Mouse (Mus musculus) megakaryocyte progenitor cell, adult 5-6 weeks (primary cell): ENCODE data around the gene Tomm70a. TPM values are rescaled to one million over a fixed set of nuclear protein-coding genes. Genes with fewer than 3 reads are reported as not detected.

Experiments
- ATAC-seq: replicated peaks from 2 replicates; pipeline ENCODE4 v1.8.0; 2016; ENCODE audit warnings: mild to moderate bottlenecking, moderate TSS enrichment, inconsistent platforms; ENCODE audit not compliant: poor library complexity
- total RNA-seq, 2 experiments: library from RNA; stranded (forward) in 1 of 2; stranded (reverse) in 1 of 2; fragments of 157-497, 149-512 nt in 1 of 2; fragments of 200-1000 nt in 1 of 2; gene quantifications; 2 replicates each; pipeline versions ENCODE4 v1.2.3 to v1.2.4; 2015 to 2017

Tomm70a gene
- total RNA-seq, 2 experiments from 2014 or later = 68.3 to 95.9 TPM

DNA sequence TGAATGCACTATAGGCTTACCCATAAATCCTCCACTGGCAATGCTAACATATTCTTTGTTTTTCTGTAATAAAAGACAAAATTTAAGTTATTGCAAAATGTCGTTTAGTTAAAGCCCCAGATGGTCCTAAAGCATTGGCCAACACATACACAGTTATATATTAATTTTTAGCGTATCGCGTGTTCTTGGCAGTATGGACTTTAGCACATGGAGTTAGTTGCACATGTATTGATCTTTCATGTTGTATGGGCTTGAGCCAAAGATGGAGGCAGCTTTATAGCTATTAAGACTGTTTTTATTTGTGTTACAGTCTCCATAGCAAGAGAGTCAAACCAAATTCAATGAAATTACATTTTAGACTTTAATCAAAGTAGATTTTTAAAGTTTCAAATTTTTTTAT lies 65.1 kb downstream of the Tomm70a start:
- no peak for ATAC-seq

DNA sequence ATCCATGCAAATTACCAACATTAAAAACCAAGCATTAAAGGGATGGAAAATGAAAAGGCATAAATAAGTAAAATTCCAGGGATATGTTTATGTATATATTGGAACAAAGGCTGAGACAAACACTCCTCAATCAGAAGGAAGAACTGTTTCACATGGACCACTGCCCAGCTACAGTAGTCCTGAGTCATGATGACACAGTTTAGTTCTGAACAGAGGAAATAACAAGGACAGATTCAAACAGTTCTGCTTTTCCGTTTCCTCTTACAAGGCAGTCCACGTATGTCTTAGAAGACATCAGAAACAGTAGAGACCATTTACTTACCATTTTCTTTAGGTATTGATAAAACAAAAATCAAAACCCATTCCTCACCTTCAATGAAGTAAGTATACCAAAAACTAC lies 68.0 kb downstream of the Tomm70a start:
- ATAC-seq = peak; percentile 99

DNA sequence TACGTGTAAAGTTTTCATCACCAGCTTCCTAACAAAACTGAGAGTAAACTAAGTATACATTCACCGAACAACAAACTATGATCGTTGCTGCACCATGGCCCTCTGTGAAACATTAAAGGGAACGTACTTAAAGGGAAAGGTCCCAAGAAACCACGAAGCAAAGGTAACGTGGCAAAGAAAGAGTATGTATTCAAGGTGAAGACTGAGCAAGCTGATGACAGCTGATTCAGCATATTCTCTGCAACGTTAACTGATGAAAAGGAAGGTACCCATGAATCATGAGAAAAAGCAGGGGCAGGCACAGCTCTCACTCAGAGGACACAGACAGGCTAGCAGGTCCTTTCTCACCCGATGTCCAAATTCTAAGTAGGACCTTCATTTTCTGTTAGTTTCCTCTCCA lies 68.9 kb downstream of the Tomm70a start:
- ATAC-seq = no peak

DNA sequence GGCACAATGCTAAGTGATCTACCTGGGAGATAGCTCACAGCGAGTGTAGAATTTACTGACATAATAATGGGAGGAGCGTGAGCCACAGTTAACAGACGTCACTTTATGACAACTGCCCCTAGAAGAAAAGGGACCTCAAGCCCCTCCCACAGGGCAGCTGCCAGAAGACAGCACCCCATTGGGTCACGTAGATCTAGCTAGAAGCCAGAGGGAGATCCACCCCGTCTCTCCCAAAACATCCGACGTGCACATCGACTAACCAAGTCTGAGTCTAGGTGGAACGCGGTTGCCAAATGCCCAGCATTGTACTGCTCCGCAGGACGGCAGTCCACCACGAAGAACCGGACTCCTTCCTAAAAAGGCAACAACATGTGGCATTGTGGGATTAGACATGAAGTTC lies 69.7 kb downstream of the Tomm70a start:
- no peak for ATAC-seq

DNA sequence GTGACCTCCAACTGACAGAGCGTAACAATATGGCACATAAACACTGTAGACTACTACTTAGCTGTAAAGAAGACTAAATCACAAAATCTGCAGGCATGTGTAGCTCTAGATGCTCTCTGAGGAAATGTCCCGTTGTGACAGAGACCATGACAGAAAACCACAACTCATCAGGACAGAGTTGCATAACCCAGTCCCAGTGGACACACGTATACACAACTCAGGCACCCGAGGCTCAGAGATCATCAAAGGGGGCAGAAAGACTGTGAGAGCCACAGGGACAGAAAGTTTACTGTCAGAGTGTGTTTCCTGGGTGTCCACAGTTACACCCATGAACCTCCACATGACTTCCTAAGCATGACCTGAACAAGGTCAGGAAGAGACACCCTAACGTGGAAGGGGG lies 75.1 kb downstream of the Tomm70a start:
- peak; percentile 99 for ATAC-seq

GRCm38 (mm10) chr16:57197281-57197680 lies 75.8 kb downstream of the Tomm70a start:
- ATAC-seq = no peak

Other genes with a start within 250 kb of the Tomm70a start
- gene Tmem45a, start 235.5 kb upstream of the Tomm70a start, total RNA-seq (2015) = not detected in 2 replicates
- gene Tmem45a, start 235.5 kb upstream of the Tomm70a start, total RNA-seq (2017) = not detected in 2 replicates
- gene Lnp1, start 193.6 kb upstream of the Tomm70a start, total RNA-seq (2015) = not detected in 2 replicates
- gene Lnp1, start 193.6 kb upstream of the Tomm70a start, total RNA-seq (2017) = not detected in 2 replicates
- gene Tmem45a2, start 50.3 kb upstream of the Tomm70a start, total RNA-seq (2015) = 0.07 TPM in 2 replicates
- gene Tmem45a2, start 50.3 kb upstream of the Tomm70a start, total RNA-seq (2017) = not detected in 2 replicates
- gene Nit2, start 45.6 kb downstream of the Tomm70a start, total RNA-seq (2015) = 35.2 and 40.7 TPM in 2 replicates
- 30.9 and 38.1 TPM in 2 replicates for gene Nit2, start 45.6 kb downstream of the Tomm70a start, total RNA-seq (2017)
- 36.9 and 40.2 TPM in 2 replicates for gene Tbc1d23, start 109.8 kb downstream of the Tomm70a start, total RNA-seq (2015)
- gene Tbc1d23, start 109.8 kb downstream of the Tomm70a start, total RNA-seq (2017) = 46.5 and 53.8 TPM in 2 replicates
- gene Tmem30c, start 171.2 kb downstream of the Tomm70a start, total RNA-seq (2015) = 0.20 TPM in 1 of 2 replicates, not detected in the other
- not detected in 2 replicates for gene Tmem30c, start 171.2 kb downstream of the Tomm70a start, total RNA-seq (2017)
- 5.2 and 6.9 TPM in 2 replicates for gene Filip1l, start 231.4 kb downstream of the Tomm70a start, total RNA-seq (2015)
- 2.8 and 5.2 TPM in 2 replicates for gene Filip1l, start 231.4 kb downstream of the Tomm70a start, total RNA-seq (2017)